Mouse (Mus musculus) midbrain, embryonic 14.5 days (tissue): Measurements from ENCODE around the gene Tmem150b. TPM values are rescaled to one million over a fixed set of nuclear protein-coding genes. Genes with fewer than 3 reads are reported as not detected.

ENCODE experiments used
- ATAC-seq: fragments of 200-750 bp; cut with Nextera tagmentation; 2 replicates; pipeline ENCODE4 v1.8.0; 2017; ENCODE audit warnings: moderate number of reproducible peaks, moderate library complexity; ENCODE audit not compliant: low FRiP score, low TSS enrichment
- DNase-seq: peaks from one replicate; pipeline ENCODE4 v3.0.0-alpha.2; 2015
- H3K27ac ChIP-seq: fragments of 300-500 bp; sonication (generic); replicated peaks from 2 replicates; pipeline ENCODE4 v1.5.1; 2014; ENCODE audit warnings: mild to moderate bottlenecking, low read depth, low read length, moderate library complexity
- H3K27me3 ChIP-seq: fragments of 300-500 bp; sonication (generic); 2 replicates; pipeline ENCODE4 v1.6.1; 2014; ENCODE audit warnings: low read length, control low read depth, mixed read lengths; ENCODE audit not compliant: control insufficient read depth, insufficient read depth
- H3K36me3 ChIP-seq: fragments of 300-500 bp; sonication (generic); 2 replicates; pipeline ENCODE4 v1.6.1; 2014; ENCODE audit warnings: low read length, control low read depth; ENCODE audit not compliant: control insufficient read depth, insufficient read depth
- H3K4me1 ChIP-seq: fragments of 300-500 bp; sonication (generic); 2 replicates; pipeline ENCODE4 v1.6.1; 2014; ENCODE audit warnings: mild to moderate bottlenecking, antibody characterized with exemption, low read length, control low read depth; ENCODE audit not compliant: control insufficient read depth, insufficient read depth
- H3K4me2 ChIP-seq: fragments of 300-500 bp; sonication (generic); 2 replicates; pipeline ENCODE4 v1.6.1; 2014; ENCODE audit warnings: mild to moderate bottlenecking, low read length, moderate library complexity
- H3K4me3 ChIP-seq: fragments of 300-500 bp; sonication (generic); replicated peaks from 2 replicates; pipeline ENCODE4 v1.5.1; 2014; ENCODE audit warnings: low read depth, low read length
- H3K9ac ChIP-seq: fragments of 300-500 bp; sonication (generic); replicated peaks from 2 replicates; pipeline ENCODE4 v1.6.1; 2014; ENCODE audit warnings: mild to moderate bottlenecking, low read length, moderate library complexity
- H3K9me3 ChIP-seq: fragments of 300-500 bp; sonication (generic); 2 replicates; pipeline ENCODE4 v1.6.1; 2016; ENCODE audit warnings: low read length, control low read depth, mixed read lengths; ENCODE audit not compliant: control insufficient read depth
- WGBS: fragments of 180-500 bp; shearing (Covaris S2); extraction: QIAGEN DNeasy Blood & Tissue Kit; methylation state at CpG from one replicate; pipeline ENCODE4 v1.1.7; 2014; 5-methylcytosine and 5-hydroxymethylcytosine counted together
- polyA plus RNA-seq: library from polyadenylated mRNA; unstranded; fragments of >200 nt; fragmentation: Nextera tagmentation; extraction: Ambion mirVana; gene quantifications from 2 replicates; pipeline ENCODE4 v1.2.1, GENCODE M21; 2014

Gene Tmem150b
- polyA plus RNA-seq, 1 experiment from 2014 or later, result 0.12 TPM

DNA sequence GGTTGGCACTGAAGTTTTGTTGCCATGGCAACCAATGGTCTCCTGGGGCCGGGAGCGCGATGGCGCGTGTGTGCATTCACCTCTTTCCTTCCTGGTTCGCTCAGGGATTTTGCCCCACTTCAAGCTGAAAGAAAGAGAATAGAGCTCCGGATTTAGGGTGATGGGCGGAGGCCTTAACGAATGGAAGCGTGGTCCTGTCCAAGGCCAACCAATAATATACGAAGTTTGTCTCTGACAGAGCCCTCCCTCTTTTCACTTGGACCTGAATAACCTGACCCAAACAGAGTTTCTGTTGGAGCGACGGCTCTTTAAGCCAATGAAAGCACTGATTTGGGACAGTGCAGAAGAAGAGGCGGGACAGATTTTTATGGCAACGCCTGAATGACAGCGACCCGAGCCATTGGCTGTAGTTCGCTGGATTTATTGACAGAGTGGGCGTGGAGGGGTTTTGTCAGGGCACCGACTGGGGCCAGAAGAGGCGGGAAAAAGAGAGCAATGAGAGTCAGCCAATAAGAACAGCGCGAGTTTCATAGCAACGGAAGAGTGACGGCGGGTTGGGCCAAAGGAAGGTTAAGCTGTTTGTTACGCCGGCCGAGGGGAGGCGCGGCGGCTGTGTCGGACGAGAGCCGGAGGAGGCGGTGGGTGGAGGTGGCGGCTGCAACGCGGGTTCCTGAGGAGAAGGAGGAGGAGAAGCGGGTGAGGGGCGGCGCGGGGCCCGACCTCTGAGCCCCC lies 14.7 kb upstream of the Tmem150b start, which contains the start of gene Kmt5c:
Gene Kmt5c, plus strand, starts transcription at position 572 of the 732 bp plus-strand sequence.
- Histone ChIP-seq H3K27ac (peak within 1 kb of the TSS; percentile 92), H3K4me1 (peaks cover 29% of the 10 kb centered on the region), H3K27me3 (no peaks in the 10 kb centered on the region), H3K9me3 (no peaks in the 10 kb centered on the region), H3K4me3 (peak within 1 kb of the TSS; percentile 66), H3K4me2 (peak within 1 kb of the TSS; percentile 72), H3K36me3 (peaks cover 15% of the 10 kb centered on the region; the same call in 1 of the 2 replicates), H3K9ac (peak within 1 kb of the TSS; percentile 84)
- DNase-seq (peak; percentile 99), ATAC-seq (peak; percentile 97)
- WGBS, result under 1% methylated on average over 43 of the region's 44 CpGs

DNA sequence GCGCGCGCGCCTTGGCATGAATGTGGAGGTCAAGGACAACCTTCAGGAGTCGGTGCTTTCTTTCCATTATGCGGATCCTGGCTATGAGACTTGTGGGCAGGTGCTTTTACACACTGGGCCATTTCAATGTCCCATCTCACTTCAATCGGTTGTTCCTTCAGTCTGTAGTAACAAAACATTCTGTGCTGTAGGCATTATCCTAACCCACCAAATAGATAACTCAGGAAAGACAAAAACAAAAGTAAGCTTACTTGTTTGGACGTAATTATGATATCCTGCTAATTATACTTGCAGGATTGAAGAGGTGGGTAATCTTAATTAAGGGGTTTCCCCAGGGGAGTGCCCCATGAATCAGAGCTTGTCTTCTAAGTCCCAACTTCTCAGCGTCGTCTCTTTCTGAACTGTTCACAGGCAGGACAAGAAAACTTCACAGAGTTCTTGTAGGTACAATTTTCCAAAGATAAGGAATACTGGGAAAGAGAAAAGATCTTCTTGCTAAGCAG lies 14.0 kb upstream of the Tmem150b start:
- 41% methylated on average over 10 of the region's 10 CpGs for WGBS
- ATAC-seq, result no peak
- Histone ChIP-seq H3K9me3 (no peaks in the 10 kb centered on the region), H3K4me3 (peak overlapping the region; percentile 31), H3K27me3 (no peaks in the 10 kb centered on the region), H3K4me1 (peaks cover 29% of the 10 kb centered on the region), H3K4me2 (peak overlapping the region; percentile 59), H3K27ac (peak overlapping the region; percentile 69), H3K36me3 (peaks cover 10% of the 10 kb centered on the region; the same call in 1 of the 2 replicates), H3K9ac (no peak overlapping the region)
- DNase-seq, result no peak

DNA sequence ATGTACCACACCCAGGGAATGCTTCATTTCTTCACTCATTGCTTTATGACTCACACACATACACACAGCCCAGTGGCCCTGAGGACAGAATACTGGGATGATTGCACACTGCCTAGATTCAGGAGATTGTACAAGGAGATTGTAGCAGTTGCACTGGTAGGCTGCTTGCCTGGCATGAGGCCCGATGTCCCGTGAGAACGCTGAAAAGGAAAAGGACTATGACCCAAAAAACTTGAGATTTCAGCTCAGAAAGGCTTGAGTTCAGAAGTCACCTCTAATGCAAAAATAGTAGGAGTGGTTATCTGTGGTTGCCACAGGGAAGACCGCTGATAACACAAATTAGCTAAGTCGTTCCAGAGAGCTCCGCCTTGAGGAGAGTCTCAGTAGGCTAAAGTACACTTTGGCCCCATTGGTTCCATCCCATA lies 7.9 kb upstream of the Tmem150b start:
- no peak overlapping the region for H3K4me2 ChIP-seq
- no peak overlapping the region for H3K27ac ChIP-seq
- no peak for DNase-seq
- H3K4me3 ChIP-seq, result no peak overlapping the region
- H3K9me3 ChIP-seq, result no peaks in the 10 kb centered on the region
- no peaks in the 10 kb centered on the region for H3K4me1 ChIP-seq
- no peak for ATAC-seq
- H3K27me3 ChIP-seq, result no peaks in the 10 kb centered on the region
- no peak overlapping the region for H3K9ac ChIP-seq
- H3K36me3 ChIP-seq, result no peaks in the 10 kb centered on the region
- 76% methylated on average over 6 of the region's 6 CpGs for WGBS

DNA sequence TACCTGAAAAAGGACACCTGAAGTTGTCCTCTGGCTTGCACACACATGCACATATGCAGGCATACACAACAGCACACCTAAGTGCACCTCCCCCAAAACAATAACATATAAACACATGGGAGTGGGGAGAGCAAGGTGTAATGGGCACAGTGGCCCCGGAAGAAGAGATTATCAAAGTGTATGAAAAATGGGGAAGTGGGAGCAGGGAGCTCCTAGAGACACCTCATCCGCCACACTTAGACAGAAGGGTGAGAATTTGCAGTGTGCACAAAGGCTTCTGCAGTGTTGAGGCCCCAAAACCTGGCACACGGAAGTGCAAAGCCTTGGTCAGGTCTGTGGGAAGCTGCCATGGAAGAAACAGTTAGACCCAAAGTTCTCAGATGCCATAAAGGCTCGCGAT lies 6.0 kb upstream of the Tmem150b start:
- Histone ChIP-seq H3K4me1 (no peaks in the 10 kb centered on the region), H3K9ac (no peak overlapping the region), H3K4me2 (no peak overlapping the region), H3K27ac (no peak overlapping the region), H3K27me3 (no peaks in the 10 kb centered on the region), H3K9me3 (no peaks in the 10 kb centered on the region), H3K36me3 (no peaks in the 10 kb centered on the region), H3K4me3 (no peak overlapping the region)
- ATAC-seq (no peak), DNase-seq (no peak)
- WGBS, result 82% methylated on average over 5 of the region's 5 CpGs

DNA sequence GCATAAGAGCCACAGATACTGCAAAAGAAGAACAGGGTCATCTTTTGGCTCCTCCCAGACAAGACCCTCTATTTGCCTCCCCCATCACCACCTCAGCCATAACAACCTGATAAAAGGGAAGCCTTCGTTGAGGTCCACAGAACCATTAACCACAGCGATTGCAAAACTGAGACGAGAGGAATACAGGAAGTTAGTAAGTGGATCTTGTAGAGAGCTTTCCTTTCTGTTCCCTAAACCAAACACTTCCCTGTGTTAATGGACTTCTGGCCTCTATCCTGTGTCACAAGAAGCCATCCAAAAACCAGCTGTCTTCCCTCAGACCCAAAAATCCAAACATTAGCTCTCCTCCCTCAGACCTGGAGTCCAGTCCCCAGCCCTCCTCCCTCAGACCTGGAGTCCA lies 690 bp downstream of the Tmem150b start:
- H3K9ac ChIP-seq, result no peak overlapping the region
- ATAC-seq, result no peak
- no peak overlapping the region for H3K4me3 ChIP-seq
- no peaks in the 10 kb centered on the region for H3K36me3 ChIP-seq
- H3K27ac ChIP-seq, result no peak overlapping the region
- H3K4me1 ChIP-seq, result no peaks in the 10 kb centered on the region
- no peak overlapping the region for H3K4me2 ChIP-seq
- WGBS, result 83% methylated on average over 3 of the region's 3 CpGs
- H3K9me3 ChIP-seq, result no peaks in the 10 kb centered on the region
- DNase-seq, result no peak
- no peaks in the 10 kb centered on the region for H3K27me3 ChIP-seq

DNA sequence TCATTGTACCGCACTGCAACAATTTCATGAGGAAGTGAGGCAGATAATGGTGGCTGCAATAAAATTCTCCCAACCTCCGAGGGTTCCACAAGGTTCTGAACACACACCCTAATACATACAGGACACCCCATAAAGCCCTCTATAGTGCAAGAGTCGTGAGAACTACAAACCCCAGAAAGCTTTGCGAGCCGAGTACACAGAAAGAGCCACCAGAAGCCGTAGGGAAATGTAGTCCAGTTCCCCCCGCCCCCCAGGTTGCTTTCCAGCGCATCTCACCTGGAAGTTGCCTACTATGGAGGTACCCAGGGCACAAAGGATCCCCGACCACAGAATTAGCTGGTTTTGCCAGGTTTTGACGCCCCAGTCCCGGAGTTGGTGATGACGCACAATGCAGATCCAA lies 1.5 kb downstream of the Tmem150b start:
- no peaks in the 10 kb centered on the region for H3K9me3 ChIP-seq
- no peaks in the 10 kb centered on the region for H3K36me3 ChIP-seq
- 41% methylated on average over 12 of the region's 12 CpGs for WGBS
- H3K4me2 ChIP-seq, result peak overlapping the region; percentile 51
- no peaks in the 10 kb centered on the region for H3K4me1 ChIP-seq
- DNase-seq (peak; percentile 70), ATAC-seq (no peak)
- H3K27ac ChIP-seq, result no peak overlapping the region
- H3K27me3 ChIP-seq, result no peaks in the 10 kb centered on the region
- 0 out of 2 replicates have a peak overlapping the region, but pooled peaks have one; percentile 36 for H3K9ac ChIP-seq
- peak overlapping the region; percentile 18 for H3K4me3 ChIP-seq

DNA sequence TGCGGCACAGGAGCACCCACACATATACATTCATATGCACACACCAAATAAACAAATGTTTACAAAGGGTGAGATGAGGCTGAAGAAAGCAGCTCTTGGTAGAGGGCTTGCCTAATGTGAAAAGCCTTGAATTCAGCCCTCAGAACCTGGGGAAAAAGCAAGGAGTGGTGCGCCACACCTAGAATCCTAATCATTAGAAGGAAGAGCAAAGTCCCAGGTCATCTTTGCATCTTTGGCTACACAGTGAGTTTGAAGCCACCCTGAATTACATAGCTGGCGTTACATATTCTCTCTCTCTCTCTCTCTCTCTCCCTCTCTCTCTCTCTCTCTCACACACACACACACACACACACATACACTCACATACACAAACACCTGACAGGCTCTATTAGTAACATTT lies 5.8 kb downstream of the Tmem150b start:
- H3K9me3 ChIP-seq, result no peaks in the 10 kb centered on the region
- no peaks in the 10 kb centered on the region for H3K4me1 ChIP-seq
- ATAC-seq, result no peak
- no peak for DNase-seq
- no peaks in the 10 kb centered on the region for H3K27me3 ChIP-seq
- H3K36me3 ChIP-seq, result peaks cover 36% of the 10 kb centered on the region
- H3K27ac ChIP-seq, result no peak overlapping the region
- 92% methylated on average over 3 of the region's 3 CpGs for whole genome bisulfite sequencing
- no peak overlapping the region for H3K4me3 ChIP-seq
- H3K9ac ChIP-seq, result no peak overlapping the region
- no peak overlapping the region for H3K4me2 ChIP-seq

DNA sequence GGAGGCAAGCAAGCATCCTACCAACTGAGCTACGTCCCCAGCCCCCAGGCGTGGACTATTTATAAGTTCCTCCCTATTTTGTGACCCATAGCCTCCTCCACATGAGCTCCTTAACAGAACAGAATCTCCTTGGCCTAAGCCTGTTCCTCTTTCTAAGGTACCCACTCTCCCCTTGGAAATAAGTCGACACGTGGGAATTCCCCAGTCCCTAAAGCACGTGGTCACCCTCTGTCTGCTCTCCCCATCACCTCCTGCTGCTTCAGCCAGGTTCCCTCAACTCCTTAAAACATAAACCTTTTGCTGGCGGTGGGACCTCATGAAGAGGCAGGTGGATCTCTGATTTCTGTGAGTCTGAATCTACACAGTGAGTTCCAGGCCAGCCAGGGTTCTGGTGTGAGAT lies 8.1 kb downstream of the Tmem150b start:
- Histone ChIP-seq H3K4me1 (no peaks in the 10 kb centered on the region), H3K4me3 (no peak overlapping the region), H3K27ac (no peak overlapping the region), H3K36me3 (peaks cover 60% of the 10 kb centered on the region), H3K9ac (no peak overlapping the region), H3K9me3 (no peaks in the 10 kb centered on the region), H3K4me2 (no peak overlapping the region), H3K27me3 (no peaks in the 10 kb centered on the region)
- DNase-seq (no peak), ATAC-seq (no peak)
- WGBS, result 77% methylated on average over 6 of the region's 6 CpGs

DNA sequence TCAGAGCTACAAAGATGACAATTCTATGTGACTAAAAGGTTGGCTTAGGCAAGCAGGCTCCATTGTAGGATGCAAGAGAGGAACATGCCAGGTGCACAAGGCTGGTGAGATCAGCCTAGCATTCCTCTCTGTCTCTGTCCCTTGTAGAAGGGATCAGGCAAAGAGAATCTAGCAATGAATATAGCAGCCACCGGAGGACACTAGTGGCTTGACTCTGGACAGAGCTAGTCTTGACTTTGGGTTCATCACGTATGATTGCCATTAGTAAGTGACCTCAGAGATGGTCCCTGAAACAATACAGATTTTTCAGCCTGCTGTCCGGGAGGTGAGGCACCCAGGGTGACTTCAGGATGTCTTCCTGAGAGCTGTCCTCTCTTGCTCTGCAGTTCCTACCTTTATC lies 12.5 kb downstream of the Tmem150b start:
- H3K4me3 ChIP-seq, result no peak overlapping the region
- peaks cover 98% of the 10 kb centered on the region for H3K36me3 ChIP-seq
- DNase-seq, result no peak
- no peak overlapping the region for H3K27ac ChIP-seq
- no peak overlapping the region for H3K4me2 ChIP-seq
- no peaks in the 10 kb centered on the region for H3K9me3 ChIP-seq
- H3K4me1 ChIP-seq, result no peaks in the 10 kb centered on the region
- no peak overlapping the region for H3K9ac ChIP-seq
- 90% methylated on average over 3 of the region's 3 CpGs for WGBS
- no peak for ATAC-seq
- no peaks in the 10 kb centered on the region for H3K27me3 ChIP-seq
